Mouse (Mus musculus): ENCODE measurements around the gene Nhlrc2. TPM values are rescaled to one million over a fixed set of nuclear protein-coding genes. Genes with fewer than 3 reads are reported as not detected.

The Nhlrc2 gene
- polyA plus RNA-seq, 1 experiment from 2014 or later = 15.4 TPM

- ATAC-seq (ENCODE audit: insufficient number of reproducible peaks, low FRiP score) = no peak
- Histone ChIP-seq H3K27ac (ENCODE audit: poor library complexity, severe bottlenecking) (no peak overlapping the region), H3K4me2 (no peak overlapping the region), H3K27me3 (replicated peaks) (no peaks in the 10 kb centered on the region), H3K4me1 (replicated peaks) (peaks cover 15% of the 10 kb centered on the region), H3K4me3 (no peak overlapping the region), H3K9me3 (replicated peaks) (no peaks in the 10 kb centered on the region; the same call in 1 of the 2 replicates), H3K36me3 (no peaks in the 10 kb centered on the region), H3K9ac (no peak overlapping the region)
- 84% methylated on average over 10 of the region's 10 CpGs for WGBS
Measured at GRCm38 (mm10) chr19:56627881-56628472, 79.9 kb downstream of the Nhlrc2 start.

GRCm38 (mm10) chr19:56629647-56630046 lies 81.6 kb downstream of the Nhlrc2 start:
- WGBS = 71% methylated on average over 6 of the region's 6 CpGs
- no peak for ATAC-seq (ENCODE audit: insufficient number of reproducible peaks, low FRiP score)
- Histone ChIP-seq H3K9me3 (replicated peaks) (no peaks in the 10 kb centered on the region), H3K4me1 (replicated peaks) (peaks cover 15% of the 10 kb centered on the region), H3K4me3 (no peak overlapping the region), H3K9ac (no peak overlapping the region), H3K36me3 (no peaks in the 10 kb centered on the region), H3K27ac (ENCODE audit: poor library complexity, severe bottlenecking) (no peak overlapping the region), H3K4me2 (no peak overlapping the region), H3K27me3 (replicated peaks) (no peaks in the 10 kb centered on the region)

- Histone ChIP-seq H3K4me1 (replicated peaks) (peaks cover 15% of the 10 kb centered on the region), H3K9me3 (replicated peaks) (no peaks in the 10 kb centered on the region), H3K4me2 (0 out of 2 replicates have a peak overlapping the region, but pooled peaks have one; percentile 26), H3K27ac (ENCODE audit: poor library complexity, severe bottlenecking) (0 out of 2 replicates have a peak overlapping the region, but pooled peaks have one; percentile 36), H3K27me3 (replicated peaks) (no peaks in the 10 kb centered on the region), H3K36me3 (no peaks in the 10 kb centered on the region), H3K9ac (0 out of 2 replicates have a peak overlapping the region, but pooled peaks have one; percentile 6), H3K4me3 (no peak overlapping the region)
- ATAC-seq (ENCODE audit: insufficient number of reproducible peaks, low FRiP score) = no peak
- WGBS = 67% methylated on average over 4 of the region's 4 CpGs
Measured at GRCm38 (mm10) chr19:56631017-56631416, 83.0 kb downstream of the Nhlrc2 start.

- H3K9ac ChIP-seq = 0 out of 2 replicates have a peak overlapping the region, but pooled peaks have one; percentile 6
- no peaks in the 10 kb centered on the region for H3K36me3 ChIP-seq
- WGBS = 25% methylated on average over 11 of the region's 11 CpGs
- H3K27me3 ChIP-seq (replicated peaks) = no peaks in the 10 kb centered on the region
- 0 out of 2 replicates have a peak, but pooled peaks have one; percentile 29 for ATAC-seq (ENCODE audit: insufficient number of reproducible peaks, low FRiP score)
- H3K9me3 ChIP-seq (replicated peaks) = no peaks in the 10 kb centered on the region
- peaks cover 15% of the 10 kb centered on the region for H3K4me1 ChIP-seq (replicated peaks)
- 0 out of 2 replicates have a peak overlapping the region, but pooled peaks have one; percentile 36 for H3K27ac ChIP-seq (ENCODE audit: poor library complexity, severe bottlenecking)
- peak overlapping the region; percentile 26 for H3K4me2 ChIP-seq
- no peak overlapping the region for H3K4me3 ChIP-seq
Measured at GRCm38 (mm10) chr19:56631451-56631901, 83.4 kb downstream of the Nhlrc2 start.

GRCm38 (mm10) chr19:56637035-56637683 lies 89.1 kb downstream of the Nhlrc2 start:
- Histone ChIP-seq H3K9me3 (replicated peaks) (peaks cover 5% of the 10 kb centered on the region; the same call in 1 of the 2 replicates), H3K27me3 (replicated peaks) (no peaks in the 10 kb centered on the region), H3K27ac (ENCODE audit: poor library complexity, severe bottlenecking) (no peak overlapping the region), H3K9ac (no peak overlapping the region), H3K36me3 (no peaks in the 10 kb centered on the region), H3K4me3 (no peak overlapping the region), H3K4me1 (replicated peaks) (peaks cover 1% of the 10 kb centered on the region; the same call in 1 of the 2 replicates), H3K4me2 (no peak overlapping the region)
- no peak for ATAC-seq (ENCODE audit: insufficient number of reproducible peaks, low FRiP score)
- WGBS = 67% methylated on average over 12 of the region's 12 CpGs

GRCm38 (mm10) chr19:56637684-56638049 lies 89.6 kb downstream of the Nhlrc2 start:
- Histone ChIP-seq H3K36me3 (no peaks in the 10 kb centered on the region), H3K27ac (ENCODE audit: poor library complexity, severe bottlenecking) (no peak overlapping the region), H3K4me2 (no peak overlapping the region), H3K9me3 (replicated peaks) (peaks cover 5% of the 10 kb centered on the region; the same call in 1 of the 2 replicates), H3K27me3 (replicated peaks) (no peaks in the 10 kb centered on the region), H3K4me3 (no peak overlapping the region), H3K4me1 (replicated peaks) (no peaks in the 10 kb centered on the region), H3K9ac (no peak overlapping the region)
- 81% methylated on average over 9 of the region's 9 CpGs for WGBS
- ATAC-seq (ENCODE audit: insufficient number of reproducible peaks, low FRiP score) = no peak

GRCm38 (mm10) chr19:56647451-56648120 lies 99.5 kb downstream of the Nhlrc2 start:
- Histone ChIP-seq H3K9me3 (replicated peaks) (peaks cover 5% of the 10 kb centered on the region), H3K27me3 (replicated peaks) (no peaks in the 10 kb centered on the region), H3K4me2 (no peak overlapping the region), H3K36me3 (no peaks in the 10 kb centered on the region), H3K9ac (no peak overlapping the region), H3K4me3 (no peak overlapping the region), H3K27ac (ENCODE audit: poor library complexity, severe bottlenecking) (no peak overlapping the region), H3K4me1 (replicated peaks) (peaks cover 12% of the 10 kb centered on the region)
- ATAC-seq (ENCODE audit: insufficient number of reproducible peaks, low FRiP score) = no peak
- WGBS = 81% methylated on average over 7 of the region's 7 CpGs

GRCm38 (mm10) chr19:56651262-56651661 lies 103.2 kb downstream of the Nhlrc2 start:
- Histone ChIP-seq H3K4me1 (replicated peaks) (peaks cover 20% of the 10 kb centered on the region), H3K36me3 (no peaks in the 10 kb centered on the region), H3K4me3 (no peak overlapping the region), H3K4me2 (no peak overlapping the region), H3K9me3 (replicated peaks) (peaks cover 10% of the 10 kb centered on the region), H3K9ac (no peak overlapping the region), H3K27ac (ENCODE audit: poor library complexity, severe bottlenecking) (no peak overlapping the region), H3K27me3 (replicated peaks) (no peaks in the 10 kb centered on the region)
- WGBS = 76% methylated on average over 4 of the region's 4 CpGs
- no peak for ATAC-seq (ENCODE audit: insufficient number of reproducible peaks, low FRiP score)

- 0 out of 2 replicates have a peak, but pooled peaks have one; percentile 33 for ATAC-seq (ENCODE audit: insufficient number of reproducible peaks, low FRiP score)
- Histone ChIP-seq H3K9ac (no peak overlapping the region), H3K4me3 (no peak overlapping the region), H3K4me2 (peak overlapping the region; percentile 52), H3K4me1 (replicated peaks) (peaks cover 19% of the 10 kb centered on the region), H3K27me3 (replicated peaks) (no peaks in the 10 kb centered on the region), H3K9me3 (replicated peaks) (peaks cover 5% of the 10 kb centered on the region; the same call in 1 of the 2 replicates), H3K27ac (ENCODE audit: poor library complexity, severe bottlenecking) (no peak overlapping the region; the same call in 1 of the 2 replicates), H3K36me3 (no peaks in the 10 kb centered on the region)
- 32% methylated on average over 19 of the region's 19 CpGs for WGBS
Measured at GRCm38 (mm10) chr19:56652034-56652962, 104.2 kb downstream of the Nhlrc2 start.

Measured in heart, embryonic 12.5 days (tissue).